Mouse (Mus musculus): ENCODE data around the gene Tenm2. TPM values are rescaled to one million over a fixed set of nuclear protein-coding genes. Genes with fewer than 3 reads are reported as not detected.

The Tenm2 gene
- polyA plus RNA-seq, 1 experiment from 2014 or later: 8.1 TPM

- H3K9me3 ChIP-seq: no peaks in the 10 kb centered on the region
- 33% methylated on average over 7 of the region's 7 CpGs for WGBS
- H3K27me3 ChIP-seq (ENCODE audit: insufficient read depth, poor library complexity, severe bottlenecking): no peaks in the 10 kb centered on the region
- peaks cover 16% of the 10 kb centered on the region for H3K4me1 ChIP-seq (replicated peaks)
- no peak overlapping the region for H3K4me3 ChIP-seq
- H3K36me3 ChIP-seq: no peaks in the 10 kb centered on the region
- no peak for DNase-seq (ENCODE audit: low spot score)
- H3K27ac ChIP-seq: no peak overlapping the region
Measured at GRCm38 (mm10) chr11:36940557-36941110, 295.1 kb downstream of the Tenm2 start.

GRCm38 (mm10) chr11:36929817-36930216, 305.9 kb downstream of the Tenm2 start:
- H3K27ac ChIP-seq: no peak overlapping the region
- H3K36me3 ChIP-seq: no peaks in the 10 kb centered on the region
- no peak overlapping the region for H3K4me3 ChIP-seq
- 65% methylated on average over 5 of the region's 5 CpGs for WGBS
- H3K27me3 ChIP-seq (ENCODE audit: insufficient read depth, poor library complexity, severe bottlenecking): no peaks in the 10 kb centered on the region
- H3K9me3 ChIP-seq: no peaks in the 10 kb centered on the region
- H3K4me1 ChIP-seq (replicated peaks): peaks cover 5% of the 10 kb centered on the region; the same call in 1 of the 2 replicates
- no peak for DNase-seq (ENCODE audit: low spot score)

- Histone ChIP-seq H3K27ac (0 out of 2 replicates have a peak overlapping the region, but pooled peaks have one; percentile 35), H3K4me1 (replicated peaks) (peaks cover 5% of the 10 kb centered on the region; the same call in 1 of the 2 replicates), H3K9me3 (no peaks in the 10 kb centered on the region), H3K4me3 (no peak overlapping the region), H3K36me3 (no peaks in the 10 kb centered on the region), H3K27me3 (ENCODE audit: insufficient read depth, poor library complexity, severe bottlenecking) (no peaks in the 10 kb centered on the region)
- peak; percentile 3 for DNase-seq (ENCODE audit: low spot score)
- WGBS: 77% methylated on average over 9 of the region's 9 CpGs
Measured at GRCm38 (mm10) chr11:36926705-36927406, 308.9 kb downstream of the Tenm2 start.

- no peaks in the 10 kb centered on the region for H3K4me1 ChIP-seq (replicated peaks)
- 88% methylated on average over 6 of the region's 6 CpGs for WGBS
- no peak overlapping the region for H3K4me3 ChIP-seq
- H3K27me3 ChIP-seq (ENCODE audit: insufficient read depth, poor library complexity, severe bottlenecking): no peaks in the 10 kb centered on the region
- no peaks in the 10 kb centered on the region for H3K36me3 ChIP-seq
- DNase-seq (ENCODE audit: low spot score): no peak
- no peaks in the 10 kb centered on the region for H3K9me3 ChIP-seq
- no peak overlapping the region for H3K27ac ChIP-seq
Measured at GRCm38 (mm10) chr11:36919301-36919700, 316.5 kb downstream of the Tenm2 start.

- DNase-seq (ENCODE audit: low spot score): no peak
- no peaks in the 10 kb centered on the region for H3K27me3 ChIP-seq (ENCODE audit: insufficient read depth, poor library complexity, severe bottlenecking)
- no peaks in the 10 kb centered on the region for H3K4me1 ChIP-seq (replicated peaks)
- WGBS: 76% methylated on average over 4 of the region's 4 CpGs
- H3K36me3 ChIP-seq: no peaks in the 10 kb centered on the region
- no peak overlapping the region for H3K4me3 ChIP-seq
- no peaks in the 10 kb centered on the region for H3K9me3 ChIP-seq
- H3K27ac ChIP-seq: no peak overlapping the region
Measured at GRCm38 (mm10) chr11:36911406-36911805, 324.4 kb downstream of the Tenm2 start.

- DNase-seq (ENCODE audit: low spot score): no peak
- no peaks in the 10 kb centered on the region for H3K36me3 ChIP-seq
- no peak overlapping the region for H3K27ac ChIP-seq
- H3K4me3 ChIP-seq: no peak overlapping the region
- no peaks in the 10 kb centered on the region for H3K4me1 ChIP-seq (replicated peaks)
- 86% methylated on average over 1 of the region's 1 CpGs for WGBS
- H3K9me3 ChIP-seq: no peaks in the 10 kb centered on the region
- H3K27me3 ChIP-seq (ENCODE audit: insufficient read depth, poor library complexity, severe bottlenecking): no peaks in the 10 kb centered on the region
Measured at GRCm38 (mm10) chr11:36909036-36909435, 326.7 kb downstream of the Tenm2 start.

GRCm38 (mm10) chr11:36902302-36902701, 333.5 kb downstream of the Tenm2 start:
- H3K4me1 ChIP-seq (replicated peaks): peaks cover 7% of the 10 kb centered on the region; the same call in 1 of the 2 replicates
- H3K27ac ChIP-seq: peak overlapping the region; percentile 62; the same call in 1 of the 2 replicates
- DNase-seq (ENCODE audit: low spot score): no peak
- no peak overlapping the region for H3K4me3 ChIP-seq
- no peaks in the 10 kb centered on the region for H3K9me3 ChIP-seq
- 11% methylated on average over 2 of the region's 2 CpGs for WGBS
- H3K27me3 ChIP-seq (ENCODE audit: insufficient read depth, poor library complexity, severe bottlenecking): no peaks in the 10 kb centered on the region
- no peaks in the 10 kb centered on the region for H3K36me3 ChIP-seq

GRCm38 (mm10) chr11:36893061-36893460, 342.7 kb downstream of the Tenm2 start:
- WGBS: 87% methylated on average over 3 of the region's 3 CpGs
- no peaks in the 10 kb centered on the region for H3K9me3 ChIP-seq
- no peak for DNase-seq (ENCODE audit: low spot score)
- H3K27ac ChIP-seq: no peak overlapping the region
- H3K4me3 ChIP-seq: no peak overlapping the region
- no peaks in the 10 kb centered on the region for H3K36me3 ChIP-seq
- H3K27me3 ChIP-seq (ENCODE audit: insufficient read depth, poor library complexity, severe bottlenecking): no peaks in the 10 kb centered on the region
- peaks cover 8% of the 10 kb centered on the region for H3K4me1 ChIP-seq (replicated peaks)

- DNase-seq (ENCODE audit: low spot score): no peak
- Histone ChIP-seq H3K27me3 (ENCODE audit: insufficient read depth, poor library complexity, severe bottlenecking) (no peaks in the 10 kb centered on the region), H3K4me3 (no peak overlapping the region), H3K9me3 (no peaks in the 10 kb centered on the region), H3K4me1 (replicated peaks) (peaks cover 13% of the 10 kb centered on the region), H3K36me3 (no peaks in the 10 kb centered on the region), H3K27ac (no peak overlapping the region)
- 39% methylated on average over 3 of the region's 3 CpGs for WGBS
Measured at GRCm38 (mm10) chr11:36891106-36891505, 344.7 kb downstream of the Tenm2 start.

GRCm38 (mm10) chr11:36887490-36887889, 348.3 kb downstream of the Tenm2 start:
- Histone ChIP-seq H3K4me3 (no peak overlapping the region), H3K27me3 (ENCODE audit: insufficient read depth, poor library complexity, severe bottlenecking) (no peaks in the 10 kb centered on the region), H3K36me3 (no peaks in the 10 kb centered on the region), H3K4me1 (replicated peaks) (peaks cover 23% of the 10 kb centered on the region), H3K9me3 (no peaks in the 10 kb centered on the region), H3K27ac (no peak overlapping the region)
- DNase-seq (ENCODE audit: low spot score): no peak
- WGBS: 60% methylated on average over 7 of the region's 7 CpGs

- no peak for DNase-seq (ENCODE audit: low spot score)
- no peak overlapping the region for H3K27ac ChIP-seq
- H3K4me3 ChIP-seq: no peak overlapping the region
- H3K36me3 ChIP-seq: no peaks in the 10 kb centered on the region
- 85% methylated on average over 3 of the region's 3 CpGs for WGBS
- no peaks in the 10 kb centered on the region for H3K27me3 ChIP-seq (ENCODE audit: insufficient read depth, poor library complexity, severe bottlenecking)
- H3K9me3 ChIP-seq: no peaks in the 10 kb centered on the region
- peaks cover 17% of the 10 kb centered on the region for H3K4me1 ChIP-seq (replicated peaks)
Measured at GRCm38 (mm10) chr11:36886147-36886546, 349.6 kb downstream of the Tenm2 start.

- H3K4me1 ChIP-seq (replicated peaks): no peaks in the 10 kb centered on the region
- H3K36me3 ChIP-seq: no peaks in the 10 kb centered on the region
- no peaks in the 10 kb centered on the region for H3K9me3 ChIP-seq
- 49% methylated on average over 4 of the region's 4 CpGs for WGBS
- H3K27me3 ChIP-seq (ENCODE audit: insufficient read depth, poor library complexity, severe bottlenecking): no peaks in the 10 kb centered on the region
- no peak overlapping the region for H3K4me3 ChIP-seq
- no peak overlapping the region for H3K27ac ChIP-seq
- DNase-seq (ENCODE audit: low spot score): no peak
Measured at GRCm38 (mm10) chr11:36872961-36873360, 362.8 kb downstream of the Tenm2 start.

- 85% methylated on average over 5 of the region's 5 CpGs for WGBS
- Histone ChIP-seq H3K36me3 (no peaks in the 10 kb centered on the region), H3K9me3 (no peaks in the 10 kb centered on the region), H3K27me3 (ENCODE audit: insufficient read depth, poor library complexity, severe bottlenecking) (no peaks in the 10 kb centered on the region), H3K27ac (no peak overlapping the region), H3K4me1 (replicated peaks) (no peaks in the 10 kb centered on the region), H3K4me3 (no peak overlapping the region)
- no peak for DNase-seq (ENCODE audit: low spot score)
Measured at GRCm38 (mm10) chr11:36870548-36870947, 365.2 kb downstream of the Tenm2 start.
